Mouse (Mus musculus): ENCODE data around the gene Angel2. TPM values are rescaled to one million over a fixed set of nuclear protein-coding genes. Genes with fewer than 3 reads are reported as not detected.

Angel2 gene
- polyA plus RNA-seq, 1 experiment from 2014 or later = 53.2 TPM

Other genes starting within 250 kb of the Angel2 start
- 34.6 and 36.9 TPM in 2 replicates for gene Rps6kc1, start 13.3 kb upstream of the Angel2 start, polyA plus RNA-seq (2015; fragmentation: Nextera tagmentation; extraction: Ambion mirVana)
- 78.1 and 85.0 TPM in 2 replicates for gene Vash2, start 54.2 kb downstream of the Angel2 start, polyA plus RNA-seq (2015; fragmentation: Nextera tagmentation; extraction: Ambion mirVana)
- gene Flvcr1, start 101.0 kb downstream of the Angel2 start, polyA plus RNA-seq (2015; fragmentation: Nextera tagmentation; extraction: Ambion mirVana) = 8.6 and 8.7 TPM in 2 replicates
- gene Spata45, start 111.5 kb downstream of the Angel2 start, polyA plus RNA-seq (2015; fragmentation: Nextera tagmentation; extraction: Ambion mirVana) = not detected in 2 replicates
- gene Tatdn3, start 137.8 kb downstream of the Angel2 start, polyA plus RNA-seq (2015; fragmentation: Nextera tagmentation; extraction: Ambion mirVana) = 11.8 and 17.4 TPM in 2 replicates
- gene Nsl1, start 137.9 kb downstream of the Angel2 start, polyA plus RNA-seq (2015; fragmentation: Nextera tagmentation; extraction: Ambion mirVana) = 4.1 and 5.1 TPM in 2 replicates
- gene Batf3, start 172.7 kb downstream of the Angel2 start, polyA plus RNA-seq (2015; fragmentation: Nextera tagmentation; extraction: Ambion mirVana) = 0.84 and 1.2 TPM in 2 replicates
- gene Fam71a, start 239.7 kb downstream of the Angel2 start, polyA plus RNA-seq (2015; fragmentation: Nextera tagmentation; extraction: Ambion mirVana) = not detected in 2 replicates